ENCODE assay signal across 23 mouse cellular contexts in the genomic region with DNA sequence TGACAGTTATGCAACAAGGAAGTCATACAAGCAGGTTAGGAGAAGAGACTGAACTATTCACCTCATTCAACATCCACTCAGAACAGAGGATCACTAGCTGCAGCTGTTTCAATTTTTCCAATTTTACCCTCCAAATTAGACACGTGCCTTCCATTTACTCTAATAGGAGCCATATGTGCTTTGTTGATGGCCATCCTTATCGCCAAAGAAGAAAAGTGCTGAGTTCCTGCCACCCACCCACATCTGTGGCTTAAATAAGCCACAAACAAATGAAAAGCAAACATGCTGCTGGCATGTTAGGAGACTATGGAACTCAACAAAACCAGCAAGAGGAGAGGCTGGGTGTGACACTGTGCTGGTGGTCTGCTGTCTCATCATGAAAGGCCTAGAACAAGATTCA.
DNase-seq lines count a peak whose midpoint lies in the region; ATAC-seq lines count a peak whose summit lies in the region.
"Had no signal": no experiment of that assay in that cellular context is flagged by ENCODE, and none has a peak within 500 bp of the region (broad histone marks: within the 10 kb centered on the region; RNA-seq: fewer than 3 reads in every experiment).

No protein-coding gene starts in this region.

- no peak overlapping the region for H3K9ac ChIP-seq in hindbrain, embryonic 11.5 days (ENCODE audit: low read depth, low read length)
- H3K9ac ChIP-seq in hindbrain, embryonic 14.5 days: no peak overlapping the region
- no peak overlapping the region for H3K9ac ChIP-seq in embryonic facial prominence, embryonic 12.5 days
- no peak overlapping the region for H3K9ac ChIP-seq in limb, embryonic 13.5 days
- H3K9ac ChIP-seq in neural tube, embryonic 15.5 days (replicated peaks): no peak overlapping the region
- H3K9ac ChIP-seq: forebrain, postnatal 0 days; heart, embryonic 12.5 days; kidney, embryonic 15.5 days; liver, postnatal 0 days had no signal

- no peak for ATAC-seq in hindbrain, embryonic 11.5 days (ENCODE audit: low FRiP score)
- ATAC-seq in hindbrain, embryonic 14.5 days (ENCODE audit: low FRiP score): no peak
- peak; percentile 56; the same call in 1 of the 2 replicates for ATAC-seq in embryonic facial prominence, embryonic 12.5 days (ENCODE audit: insufficient number of reproducible peaks, insufficient read depth, low FRiP score, low TSS enrichment)
- peak; percentile 44; the same call in 1 of the 2 replicates for ATAC-seq in limb, embryonic 13.5 days (ENCODE audit: low FRiP score, low read depth)
- no peak for ATAC-seq in neural tube, embryonic 15.5 days (ENCODE audit: low FRiP score)
- ATAC-seq: forebrain, postnatal 0 days; hindbrain, embryonic 16.5 days; intestine, postnatal 0 days; liver, postnatal 0 days had no signal

- H3K4me1 ChIP-seq in hindbrain, embryonic 11.5 days (replicated peaks; ENCODE audit: control insufficient read depth, insufficient read depth, low read length): no peaks in the 10 kb centered on the region
- H3K4me1 ChIP-seq in hindbrain, embryonic 14.5 days (replicated peaks; ENCODE audit: control insufficient read depth, insufficient read depth, low read length): no peaks in the 10 kb centered on the region
- 0 out of 2 replicates have a peak, but pooled peaks cover 3% of the 10 kb centered on the region for H3K4me1 ChIP-seq in embryonic facial prominence, embryonic 12.5 days
- H3K4me1 ChIP-seq in limb, embryonic 13.5 days: peaks cover 4% of the 10 kb centered on the region; the same call in 1 of the 2 replicates
- no peaks in the 10 kb centered on the region for H3K4me1 ChIP-seq in neural tube, embryonic 15.5 days
- H3K4me1 ChIP-seq: heart, embryonic 12.5 days; kidney, embryonic 15.5 days had no signal

- no peak overlapping the region for H3K4me3 ChIP-seq in hindbrain, embryonic 11.5 days (ENCODE audit: low read depth, low read length)
- no peak overlapping the region for H3K4me3 ChIP-seq in hindbrain, embryonic 14.5 days (replicated peaks; ENCODE audit: low read length)
- H3K4me3 ChIP-seq in embryonic facial prominence, embryonic 12.5 days: no peak overlapping the region
- no peak overlapping the region for H3K4me3 ChIP-seq in limb, embryonic 13.5 days
- no peak overlapping the region for H3K4me3 ChIP-seq in neural tube, embryonic 15.5 days (replicated peaks)
- H3K4me3 ChIP-seq: heart, embryonic 12.5 days; kidney, embryonic 15.5 days; megakaryocyte, embryonic 14.5 days had no signal

- H3K27ac ChIP-seq in hindbrain, embryonic 11.5 days (ENCODE audit: low read depth, low read length): no peak overlapping the region
- no peak overlapping the region for H3K27ac ChIP-seq in hindbrain, embryonic 14.5 days
- no peak overlapping the region for H3K27ac ChIP-seq in embryonic facial prominence, embryonic 12.5 days
- no peak overlapping the region for H3K27ac ChIP-seq in limb, embryonic 13.5 days
- H3K27ac ChIP-seq in neural tube, embryonic 15.5 days (replicated peaks): no peak overlapping the region
- H3K27ac ChIP-seq: kidney, embryonic 15.5 days had no signal

- no peak overlapping the region for H3K4me2 ChIP-seq in hindbrain, embryonic 11.5 days (replicated peaks; ENCODE audit: low read depth, low read length)
- no peak overlapping the region for H3K4me2 ChIP-seq in hindbrain, embryonic 14.5 days (replicated peaks)
- H3K4me2 ChIP-seq in embryonic facial prominence, embryonic 12.5 days (replicated peaks): no peak overlapping the region
- H3K4me2 ChIP-seq in limb, embryonic 13.5 days (replicated peaks): no peak overlapping the region
- no peak overlapping the region for H3K4me2 ChIP-seq in neural tube, embryonic 15.5 days
- H3K4me2 ChIP-seq: heart, embryonic 12.5 days; kidney, embryonic 15.5 days had no signal

- 74% methylated on average over 2 of the region's 2 CpGs for WGBS in hindbrain, embryonic 11.5 days
- WGBS in hindbrain, embryonic 14.5 days: 78% methylated on average over 2 of the region's 2 CpGs
- WGBS in embryonic facial prominence, embryonic 12.5 days: 22% methylated on average over 2 of the region's 2 CpGs
- WGBS in limb, embryonic 13.5 days: 17% methylated on average over 2 of the region's 2 CpGs
- 84% methylated on average over 2 of the region's 2 CpGs for WGBS in neural tube, embryonic 15.5 days

- peak; percentile 8 for DNase-seq in hindbrain, embryonic 11.5 days (ENCODE audit: low spot score)
- no peak for DNase-seq in hindbrain, embryonic 14.5 days (ENCODE audit: low spot score)
- no peak for DNase-seq in lung, postnatal 10 days
- DNase-seq in cerebellum, adult 9-11 months: no peak
- DNase-seq: adrenal gland, adult 2 months; B cell, adult 2 months; cerebellum, adult 8-10 months; forebrain, postnatal 0 days; heart, adult 11 months; heart, postnatal 14 days; kidney, postnatal 4 days; liver, postnatal 0 days; lung, postnatal 14 days; right cerebral cortex, adult 18-20 months; thymus, postnatal 25 days had no signal

- H3K27me3 ChIP-seq in hindbrain, embryonic 11.5 days (ENCODE audit: control insufficient read depth, insufficient read depth, low read length): no peaks in the 10 kb centered on the region
- no peaks in the 10 kb centered on the region for H3K27me3 ChIP-seq in hindbrain, embryonic 14.5 days (ENCODE audit: control insufficient read depth, insufficient read depth, low read length)
- peaks cover 13% of the 10 kb centered on the region for H3K27me3 ChIP-seq in embryonic facial prominence, embryonic 12.5 days
- no peaks in the 10 kb centered on the region for H3K27me3 ChIP-seq in limb, embryonic 13.5 days
- H3K27me3 ChIP-seq in neural tube, embryonic 15.5 days (replicated peaks): no peaks in the 10 kb centered on the region
- H3K27me3 ChIP-seq: heart, embryonic 12.5 days; kidney, embryonic 15.5 days; megakaryocyte, embryonic 14.5 days had no signal

- no peaks in the 10 kb centered on the region for H3K36me3 ChIP-seq in hindbrain, embryonic 11.5 days (ENCODE audit: control insufficient read depth, insufficient read depth, low read length)
- no peaks in the 10 kb centered on the region for H3K36me3 ChIP-seq in hindbrain, embryonic 14.5 days (replicated peaks; ENCODE audit: control insufficient read depth, insufficient read depth)
- no peaks in the 10 kb centered on the region for H3K36me3 ChIP-seq in embryonic facial prominence, embryonic 12.5 days
- H3K36me3 ChIP-seq in limb, embryonic 13.5 days: no peaks in the 10 kb centered on the region
- H3K36me3 ChIP-seq in neural tube, embryonic 15.5 days: no peaks in the 10 kb centered on the region
- H3K36me3 ChIP-seq: heart, embryonic 12.5 days; kidney, embryonic 15.5 days had no signal

- no peaks in the 10 kb centered on the region for H3K9me3 ChIP-seq in hindbrain, embryonic 11.5 days (ENCODE audit: control insufficient read depth, low read length)
- H3K9me3 ChIP-seq in hindbrain, embryonic 14.5 days (ENCODE audit: control insufficient read depth, low read length): no peaks in the 10 kb centered on the region
- no peaks in the 10 kb centered on the region for H3K9me3 ChIP-seq in embryonic facial prominence, embryonic 12.5 days
- no peaks in the 10 kb centered on the region for H3K9me3 ChIP-seq in limb, embryonic 13.5 days
- no peaks in the 10 kb centered on the region for H3K9me3 ChIP-seq in neural tube, embryonic 15.5 days (replicated peaks)
- H3K9me3 ChIP-seq: kidney, embryonic 15.5 days had no signal

Comparison
In these comparisons a context has a peak if more than half of its experiments do, and no peak if none do; other contexts are left out.
1. ATAC-seq: peak in embryonic facial prominence, embryonic 12.5 days (single experiment) and limb, embryonic 13.5 days (single experiment); none in hindbrain, embryonic 11.5 days (single experiment), hindbrain, embryonic 14.5 days (single experiment) and neural tube, embryonic 15.5 days (single experiment).